Mouse (Mus musculus): ENCODE measurements at regions not wholly inside any gene's neighbourhood (a gene's known extent, or its start where the extent isn't known, plus 50 kb on each side); places are given as distances from the start of the nearest gene placed in this dataset.

DNA sequence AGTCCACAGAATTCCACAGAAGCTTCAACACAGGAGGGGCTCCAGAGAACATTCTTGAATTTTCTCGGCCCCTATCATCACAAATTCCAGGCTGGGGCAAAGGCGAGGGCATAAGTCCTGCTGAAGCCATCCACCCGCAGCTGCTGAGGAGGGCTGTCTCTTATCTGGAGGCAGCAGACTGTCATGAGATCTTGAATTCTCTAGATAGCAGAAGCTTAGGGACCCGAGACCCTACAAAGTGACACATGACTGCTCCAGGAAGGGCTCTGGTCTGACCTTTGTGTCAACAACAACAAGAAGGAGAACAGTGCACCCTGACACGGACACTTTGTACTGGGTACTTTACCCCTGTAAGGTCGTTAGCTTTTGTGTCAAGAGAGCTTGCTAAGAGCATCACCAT, 57.2 kb downstream of the Lao1 start:
- H3ac ChIP-seq (ENCODE audit: control insufficient read depth, insufficient read length, low read depth): no peak overlapping the region
- TF ChIP-seq CTCF (IDR thresholded peaks at IDR 0.05; ENCODE audit: control insufficient read depth, insufficient read depth, insufficient read length) (no peak), MYOD1 (IDR thresholded peaks at IDR 0.05; ENCODE audit: control insufficient read depth, insufficient read length, low read depth) (no peak), FOSL1 (IDR thresholded peaks at IDR 0.05; ENCODE audit: insufficient read depth, low read length, poor library complexity, severe bottlenecking) (no peak), USF1 (IDR thresholded peaks at IDR 0.05; ENCODE audit: low read depth) (no peak), CEBPB (IDR thresholded peaks at IDR 0.05; ENCODE audit: low read depth) (no peak), MAX (IDR thresholded peaks at IDR 0.05) (no peak), MYOG (IDR thresholded peaks at IDR 0.05; ENCODE audit: control insufficient read depth, extremely low read depth, insufficient read length) (no peak)
- no peaks in the 10 kb centered on the region for H3K79me3 ChIP-seq (ENCODE audit: low read depth)
- no peaks in the 10 kb centered on the region for H3K36me3 ChIP-seq (ENCODE audit: control insufficient read depth, insufficient read depth)
- H3K79me2 ChIP-seq (ENCODE audit: control insufficient read depth, insufficient read depth): no peaks in the 10 kb centered on the region
- no peak overlapping the region for H3K4me3 ChIP-seq (ENCODE audit: insufficient read depth, poor library complexity, severe bottlenecking)
- H3K27me3 ChIP-seq (ENCODE audit: control insufficient read depth, insufficient read depth, insufficient read length): no peaks in the 10 kb centered on the region

DNA sequence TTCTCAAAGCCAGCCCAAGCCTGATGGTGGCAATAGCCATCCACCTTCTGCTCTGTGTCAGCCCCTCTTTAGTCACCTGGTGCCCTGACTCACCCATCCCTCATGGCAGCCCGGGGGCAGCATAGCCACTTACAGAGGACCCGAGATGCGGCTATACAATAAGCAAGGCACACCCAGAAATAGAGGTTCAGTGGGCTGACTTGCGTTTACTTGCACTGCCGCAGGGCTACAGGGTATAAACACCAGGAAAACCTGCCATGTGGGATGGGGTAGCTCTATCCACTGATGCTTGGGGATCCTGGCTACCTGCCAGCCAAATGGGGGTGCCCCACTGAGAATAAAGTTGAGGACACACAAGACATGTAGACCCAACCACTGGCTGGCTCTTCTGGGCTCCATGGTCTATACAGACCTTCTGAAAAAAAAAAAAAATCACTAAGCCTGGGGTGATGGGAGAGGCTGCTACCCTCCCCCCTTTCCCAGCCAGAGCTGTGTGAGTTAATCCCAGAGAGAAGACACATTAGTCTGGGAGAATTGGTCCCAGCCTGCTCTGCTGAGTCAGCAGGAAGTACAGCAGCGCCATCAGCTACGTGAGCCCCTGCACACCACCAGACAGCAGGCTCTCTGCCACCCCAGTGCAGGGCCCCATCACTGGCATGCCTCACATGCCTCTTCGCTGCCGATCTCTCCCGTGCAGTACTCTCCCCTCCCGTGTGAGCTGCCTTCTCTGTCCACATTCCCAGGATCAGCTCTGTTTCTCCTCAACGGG, 57.8 kb downstream of the Lao1 start:
- Histone ChIP-seq H3K79me3 (ENCODE audit: low read depth) (no peaks in the 10 kb centered on the region), H3K36me3 (ENCODE audit: control insufficient read depth, insufficient read depth) (no peaks in the 10 kb centered on the region), H3K27me3 (ENCODE audit: control insufficient read depth, insufficient read depth, insufficient read length) (no peaks in the 10 kb centered on the region), H3ac (ENCODE audit: control insufficient read depth, insufficient read length, low read depth) (no peak overlapping the region), H3K79me2 (ENCODE audit: control insufficient read depth, insufficient read depth) (no peaks in the 10 kb centered on the region), H3K4me3 (ENCODE audit: insufficient read depth, poor library complexity, severe bottlenecking) (no peak overlapping the region)
- TF ChIP-seq MAX (IDR thresholded peaks at IDR 0.05): no peak
- TF ChIP-seq CTCF (IDR thresholded peaks at IDR 0.05; ENCODE audit: control insufficient read depth, insufficient read depth, insufficient read length): no peak
- no peak for TF ChIP-seq USF1 (IDR thresholded peaks at IDR 0.05; ENCODE audit: low read depth)
- TF ChIP-seq FOSL1 (IDR thresholded peaks at IDR 0.05; ENCODE audit: insufficient read depth, low read length, poor library complexity, severe bottlenecking): no peak
- no peak for TF ChIP-seq MYOG (IDR thresholded peaks at IDR 0.05; ENCODE audit: control insufficient read depth, extremely low read depth, insufficient read length)
- no peak for TF ChIP-seq CEBPB (IDR thresholded peaks at IDR 0.05; ENCODE audit: low read depth)
- no peak for TF ChIP-seq MYOD1 (IDR thresholded peaks at IDR 0.05; ENCODE audit: control insufficient read depth, insufficient read length, low read depth)

DNA sequence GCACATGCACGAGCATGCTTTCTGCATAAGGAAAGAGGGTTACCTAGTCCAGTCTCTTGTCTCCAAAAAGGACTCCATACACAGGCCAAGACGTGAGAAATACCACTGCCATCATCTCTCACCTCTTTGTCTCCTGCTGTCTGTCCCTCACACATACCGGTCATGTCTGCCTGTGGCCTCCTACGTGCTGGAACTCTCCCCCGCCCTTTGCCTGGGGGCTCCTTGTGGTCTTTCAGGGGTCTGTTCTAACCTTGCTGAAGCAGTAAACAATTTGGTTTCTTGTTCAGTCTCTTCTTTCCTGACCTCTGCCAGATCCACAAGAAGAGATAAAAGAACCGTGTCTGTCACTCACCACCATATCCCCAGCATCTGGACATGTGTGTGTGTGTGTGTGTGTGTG, 61.0 kb downstream of the Lao1 start:
- no peaks in the 10 kb centered on the region for H3K79me2 ChIP-seq (ENCODE audit: control insufficient read depth, insufficient read depth)
- no peak overlapping the region for H3ac ChIP-seq (ENCODE audit: control insufficient read depth, insufficient read length, low read depth)
- TF ChIP-seq CTCF (IDR thresholded peaks at IDR 0.05; ENCODE audit: control insufficient read depth, insufficient read depth, insufficient read length): no peak
- TF ChIP-seq MYOG (IDR thresholded peaks at IDR 0.05; ENCODE audit: control insufficient read depth, extremely low read depth, insufficient read length): no peak
- no peak for TF ChIP-seq USF1 (IDR thresholded peaks at IDR 0.05; ENCODE audit: low read depth)
- no peak for TF ChIP-seq MYOD1 (IDR thresholded peaks at IDR 0.05; ENCODE audit: control insufficient read depth, insufficient read length, low read depth)
- no peak for TF ChIP-seq FOSL1 (IDR thresholded peaks at IDR 0.05; ENCODE audit: insufficient read depth, low read length, poor library complexity, severe bottlenecking)
- no peak for TF ChIP-seq CEBPB (IDR thresholded peaks at IDR 0.05; ENCODE audit: low read depth)
- no peak for TF ChIP-seq MAX (IDR thresholded peaks at IDR 0.05)
- no peaks in the 10 kb centered on the region for H3K36me3 ChIP-seq (ENCODE audit: control insufficient read depth, insufficient read depth)
- no peaks in the 10 kb centered on the region for H3K27me3 ChIP-seq (ENCODE audit: control insufficient read depth, insufficient read depth, insufficient read length)
- no peak overlapping the region for H3K4me3 ChIP-seq (ENCODE audit: insufficient read depth, poor library complexity, severe bottlenecking)
- no peaks in the 10 kb centered on the region for H3K79me3 ChIP-seq (ENCODE audit: low read depth)

DNA sequence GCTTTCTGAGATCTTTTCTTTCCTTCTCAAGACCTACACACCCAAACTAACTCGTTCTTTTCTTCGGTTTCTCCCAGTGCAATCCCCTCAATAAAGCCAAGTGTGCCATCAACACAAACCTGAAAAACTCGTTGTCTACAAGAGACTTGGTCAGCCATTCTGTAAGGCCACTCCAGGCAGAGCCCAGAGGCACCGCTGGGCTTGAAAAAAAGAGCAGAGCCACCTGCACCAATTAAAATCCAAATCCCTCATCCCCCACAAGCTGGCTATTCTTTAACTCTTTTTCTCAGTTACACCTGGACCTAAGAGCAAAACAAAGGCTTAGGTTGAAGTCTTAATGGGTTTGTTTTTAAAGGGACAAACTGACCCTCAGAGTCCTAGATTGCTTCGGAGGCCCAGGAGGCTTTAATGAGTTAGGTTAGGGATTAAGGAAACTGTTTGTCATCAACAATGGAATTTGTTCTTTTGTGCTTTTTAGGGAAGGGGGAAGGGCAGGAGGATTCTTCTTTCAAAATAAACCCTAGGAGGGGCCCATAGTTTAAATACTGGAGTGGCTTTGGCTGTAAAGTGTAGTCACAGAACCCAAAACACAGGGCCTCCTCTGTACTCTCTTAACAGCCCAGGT, 65.0 kb downstream of the Lao1 start:
- H3ac ChIP-seq (ENCODE audit: control insufficient read depth, insufficient read length, low read depth): no peak overlapping the region
- H3K79me2 ChIP-seq (ENCODE audit: control insufficient read depth, insufficient read depth): no peaks in the 10 kb centered on the region
- no peaks in the 10 kb centered on the region for H3K27me3 ChIP-seq (ENCODE audit: control insufficient read depth, insufficient read depth, insufficient read length)
- no peak overlapping the region for H3K4me3 ChIP-seq (ENCODE audit: insufficient read depth, poor library complexity, severe bottlenecking)
- H3K36me3 ChIP-seq (ENCODE audit: control insufficient read depth, insufficient read depth): no peaks in the 10 kb centered on the region
- no peak for TF ChIP-seq MAX (IDR thresholded peaks at IDR 0.05)
- TF ChIP-seq CEBPB (IDR thresholded peaks at IDR 0.05; ENCODE audit: low read depth): no peak
- no peak for TF ChIP-seq CTCF (IDR thresholded peaks at IDR 0.05; ENCODE audit: control insufficient read depth, insufficient read depth, insufficient read length)
- TF ChIP-seq FOSL1 (IDR thresholded peaks at IDR 0.05; ENCODE audit: insufficient read depth, low read length, poor library complexity, severe bottlenecking): no peak
- H3K79me3 ChIP-seq (ENCODE audit: low read depth): no peaks in the 10 kb centered on the region

DNA sequence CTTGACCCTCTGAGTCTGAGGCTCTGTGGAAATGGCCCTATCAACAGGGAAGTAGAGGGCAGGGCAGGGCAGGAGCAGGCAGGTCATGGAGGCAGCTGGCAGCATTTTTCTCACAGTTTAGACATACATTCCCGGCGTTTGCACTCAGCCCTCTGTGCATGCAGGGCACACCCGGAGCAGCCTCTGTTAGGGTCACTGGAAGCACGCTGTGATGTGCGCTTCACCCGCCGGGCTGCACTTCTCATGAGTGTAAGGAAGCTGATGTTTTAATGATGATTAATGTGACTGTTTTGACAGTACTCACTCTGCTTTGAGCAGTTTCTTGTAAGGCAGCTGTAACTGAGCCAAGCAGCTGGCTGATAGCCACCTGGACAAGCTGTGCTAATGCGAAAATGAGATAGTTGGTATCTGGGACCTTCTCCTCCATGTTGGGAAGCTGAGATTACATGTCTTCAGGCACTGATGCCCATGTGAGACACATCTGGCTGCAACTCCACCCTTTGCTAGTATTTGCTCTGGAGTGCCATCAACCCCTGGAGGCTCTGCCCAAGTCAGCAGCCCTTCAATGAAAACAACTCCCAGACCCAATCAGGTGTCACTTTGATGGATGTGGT, 66.9 kb downstream of the Lao1 start:
- Histone ChIP-seq H3K4me3 (ENCODE audit: insufficient read depth, poor library complexity, severe bottlenecking) (no peak overlapping the region), H3K79me2 (ENCODE audit: control insufficient read depth, insufficient read depth) (no peaks in the 10 kb centered on the region), H3K79me3 (ENCODE audit: low read depth) (no peaks in the 10 kb centered on the region), H3ac (ENCODE audit: control insufficient read depth, insufficient read length, low read depth) (no peak overlapping the region), H3K36me3 (ENCODE audit: control insufficient read depth, insufficient read depth) (no peaks in the 10 kb centered on the region), H3K27me3 (ENCODE audit: control insufficient read depth, insufficient read depth, insufficient read length) (no peaks in the 10 kb centered on the region)
- no peak for TF ChIP-seq MYOG (IDR thresholded peaks at IDR 0.05; ENCODE audit: control insufficient read depth, extremely low read depth, insufficient read length)
- no peak for TF ChIP-seq CEBPB (IDR thresholded peaks at IDR 0.05; ENCODE audit: low read depth)
- no peak for TF ChIP-seq CTCF (IDR thresholded peaks at IDR 0.05; ENCODE audit: control insufficient read depth, insufficient read depth, insufficient read length)
- no peak for TF ChIP-seq MYOD1 (IDR thresholded peaks at IDR 0.05; ENCODE audit: control insufficient read depth, insufficient read length, low read depth)
- TF ChIP-seq USF1 (IDR thresholded peaks at IDR 0.05; ENCODE audit: low read depth): no peak
- TF ChIP-seq FOSL1 (IDR thresholded peaks at IDR 0.05; ENCODE audit: insufficient read depth, low read length, poor library complexity, severe bottlenecking): no peak
- no peak for TF ChIP-seq MAX (IDR thresholded peaks at IDR 0.05)

Measured in C2C12 (cell line).